Mouse (Mus musculus): ENCODE results near the gene Sptb. TPM values are rescaled to one million over a fixed set of nuclear protein-coding genes. Genes with fewer than 3 reads are reported as not detected.
A peak's percentile ranks its signal among the peaks of the same experiment; 100 is the strongest.

The Sptb gene
- polyA plus RNA-seq (2014; fragmentation: Nextera tagmentation; extraction: Ambion mirVana) = 12.1 and 12.7 TPM in 2 replicates

DNA sequence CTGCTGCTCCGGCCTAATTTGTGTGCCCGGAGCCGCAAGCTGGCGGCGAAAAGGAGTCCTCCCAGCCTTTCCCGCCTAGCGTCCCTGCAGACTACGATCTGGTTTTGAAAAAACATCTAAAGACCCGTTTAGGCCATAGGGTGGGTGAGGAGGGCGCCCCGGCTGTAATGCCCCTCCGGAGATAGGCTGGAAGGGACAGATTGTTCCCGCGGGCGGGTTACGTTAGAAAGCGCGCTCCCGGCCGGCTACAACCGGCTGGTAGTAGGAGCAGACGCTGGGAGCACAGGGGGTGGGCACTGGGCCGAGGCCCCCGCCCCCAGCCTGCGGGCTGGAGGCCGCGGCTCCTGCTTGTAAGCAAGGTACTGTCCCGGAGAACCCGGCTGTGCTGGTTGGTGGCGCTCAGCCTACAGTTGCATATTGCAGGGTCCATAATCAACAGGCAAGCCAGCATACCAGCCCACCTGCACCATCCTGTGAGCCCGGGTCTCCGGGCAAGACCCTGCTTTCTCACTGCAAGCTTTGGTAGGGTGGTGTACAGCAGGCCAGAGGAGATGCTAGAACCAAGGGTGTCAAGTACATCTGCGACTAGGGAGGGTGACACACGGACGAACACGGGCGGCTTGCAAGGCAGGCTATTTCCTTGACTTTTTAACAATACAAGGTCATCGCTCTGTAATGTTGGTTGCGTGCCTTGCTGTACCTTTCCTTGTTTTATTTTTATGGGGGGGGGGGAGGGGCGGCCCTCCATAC, at the start of gene Sptb:
Gene Sptb, minus strand, starts transcription at position 197 of the 750 bp plus-strand sequence.
- peaks cover 5% of the 10 kb centered on the region; the same call in 1 of the 2 replicates for H3K27me3 ChIP-seq (ENCODE audit: control insufficient read depth, insufficient read depth, low read length)

DNA sequence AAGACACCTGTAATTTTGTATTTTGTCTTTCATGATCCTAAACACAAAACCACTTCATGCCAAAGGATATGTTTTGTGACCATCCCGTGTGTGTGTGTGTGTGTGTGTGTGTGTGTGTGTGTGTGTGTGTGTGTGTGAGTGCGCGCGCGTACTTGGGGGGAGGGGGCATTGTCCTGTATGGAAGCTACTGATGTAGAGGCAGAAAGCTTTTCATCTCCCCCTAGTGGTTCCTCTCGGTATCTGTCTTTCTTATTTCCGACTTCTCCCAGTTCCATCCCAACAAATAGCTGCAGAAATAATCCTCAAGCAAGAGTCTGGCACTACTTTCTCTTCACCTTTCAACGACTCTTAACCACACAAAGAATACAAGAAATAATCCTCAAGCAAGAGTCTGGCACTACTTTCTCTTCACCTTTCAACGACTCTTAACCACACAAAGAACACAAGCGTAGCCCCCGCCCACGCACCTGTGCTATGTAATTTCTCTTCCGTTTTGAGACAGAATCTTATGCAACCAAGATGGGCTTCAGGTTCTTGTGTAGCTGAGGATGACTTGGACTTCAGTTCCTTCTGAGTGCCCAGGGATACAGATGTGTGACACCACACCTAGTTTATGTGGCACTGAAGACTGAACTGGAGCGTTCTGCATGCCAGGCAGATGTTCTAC, 42.4 kb upstream of the Sptb start:
- 0 out of 2 replicates have a peak, but pooled peaks have one; percentile 51 for ATAC-seq (ENCODE audit: low read depth)
- H3K4me3 ChIP-seq (ENCODE audit: low read depth, low read length) = no peak overlapping the region
- no peaks in the 10 kb centered on the region for H3K27me3 ChIP-seq (ENCODE audit: control insufficient read depth, insufficient read depth, low read length)
- 53% methylated on average over 11 of the region's 14 CpGs for WGBS
- no peak overlapping the region for H3K9ac ChIP-seq (replicated peaks; ENCODE audit: low read depth, low read length)
- H3K4me2 ChIP-seq (ENCODE audit: low read depth, low read length) = no peak overlapping the region
- no peaks in the 10 kb centered on the region for H3K9me3 ChIP-seq (ENCODE audit: control insufficient read depth, low read length)
- no peak overlapping the region for H3K27ac ChIP-seq (ENCODE audit: low read depth, low read length)
- no peaks in the 10 kb centered on the region for H3K4me1 ChIP-seq (ENCODE audit: control insufficient read depth, insufficient read depth, low read length)
- no peaks in the 10 kb centered on the region for H3K36me3 ChIP-seq (ENCODE audit: control insufficient read depth, insufficient read depth, low read length)

More for the DNA sequence above, at the start of gene Sptb:
- no peaks in the 10 kb centered on the region for H3K36me3 ChIP-seq (ENCODE audit: control insufficient read depth, insufficient read depth, low read length)
- peak within 1 kb of the TSS; percentile 39 for H3K27ac ChIP-seq (ENCODE audit: low read depth, low read length)
- H3K9ac ChIP-seq (replicated peaks; ENCODE audit: low read depth, low read length) = peak within 1 kb of the TSS; percentile 80
- peak within 1 kb of the TSS; percentile 99 for H3K4me2 ChIP-seq (ENCODE audit: low read depth, low read length)
- H3K9me3 ChIP-seq (ENCODE audit: control insufficient read depth, low read length) = no peaks in the 10 kb centered on the region
- under 1% methylated on average over 40 of the region's 40 CpGs for WGBS
- peak; percentile 84 for ATAC-seq (ENCODE audit: low read depth)
- H3K4me3 ChIP-seq (ENCODE audit: low read depth, low read length) = peak within 1 kb of the TSS; percentile 76
- H3K4me1 ChIP-seq (ENCODE audit: control insufficient read depth, insufficient read depth, low read length) = peaks cover 13% of the 10 kb centered on the region

DNA sequence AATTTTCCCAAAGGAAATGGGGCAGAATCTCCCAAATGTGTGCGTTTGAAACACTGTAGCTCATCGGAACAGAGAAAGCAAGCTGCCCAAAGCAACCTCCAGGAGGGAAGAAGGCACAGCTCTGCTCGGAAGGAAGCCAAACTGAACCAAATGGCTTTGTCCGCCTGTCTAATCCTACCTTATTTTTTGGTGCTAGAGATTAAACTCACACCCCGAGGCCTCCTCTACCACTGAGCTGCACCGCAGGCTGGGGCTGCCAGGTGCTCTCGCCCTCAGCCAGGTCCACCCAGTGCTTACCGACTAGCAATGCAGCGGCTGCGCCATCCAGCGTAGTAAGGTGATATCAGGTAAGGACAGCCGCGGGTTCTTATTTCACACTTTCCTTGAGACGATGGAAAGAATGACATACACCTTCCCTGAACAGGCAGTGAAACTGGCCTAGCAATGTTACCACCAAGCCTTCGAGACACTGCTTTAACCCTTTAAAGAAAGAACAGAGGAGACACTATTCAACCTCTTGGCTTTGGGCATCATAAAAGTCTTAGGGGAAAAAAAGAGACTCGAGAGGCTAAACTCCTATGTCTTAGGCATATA, 40.6 kb upstream of the Sptb start:
- ATAC-seq (ENCODE audit: low read depth) = no peak
- 74% methylated on average over 16 of the region's 16 CpGs for WGBS
- H3K36me3 ChIP-seq (ENCODE audit: control insufficient read depth, insufficient read depth, low read length) = no peaks in the 10 kb centered on the region

DNA sequence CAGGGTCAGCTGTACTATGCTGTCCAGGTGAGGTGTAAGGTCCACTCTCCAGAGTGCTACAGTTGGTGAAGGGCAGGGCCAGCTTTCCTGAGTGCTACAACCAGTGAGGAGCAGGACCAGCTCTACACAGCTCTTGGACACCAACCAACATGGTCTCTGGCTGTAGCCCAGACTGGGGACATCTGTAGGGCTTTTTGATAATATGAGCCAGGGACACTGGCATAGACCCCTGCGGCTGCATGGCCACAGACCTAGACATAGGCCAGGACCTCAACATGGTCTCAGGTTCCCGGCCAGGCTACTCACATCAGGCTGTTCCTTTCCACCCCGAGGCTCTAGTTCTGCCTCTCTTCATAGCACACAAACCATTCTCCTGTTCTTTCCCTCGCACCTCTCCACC, 17.6 kb upstream of the Sptb start:
- 87% methylated on average over 4 of the region's 4 CpGs for WGBS
- Histone ChIP-seq H3K36me3 (ENCODE audit: control insufficient read depth, insufficient read depth, low read length) (no peaks in the 10 kb centered on the region), H3K9me3 (ENCODE audit: control insufficient read depth, low read length) (no peaks in the 10 kb centered on the region), H3K4me2 (ENCODE audit: low read depth, low read length) (no peak overlapping the region), H3K27ac (ENCODE audit: low read depth, low read length) (no peak overlapping the region), H3K4me3 (ENCODE audit: low read depth, low read length) (no peak overlapping the region), H3K27me3 (ENCODE audit: control insufficient read depth, insufficient read depth, low read length) (no peaks in the 10 kb centered on the region), H3K4me1 (ENCODE audit: control insufficient read depth, insufficient read depth, low read length) (no peaks in the 10 kb centered on the region), H3K9ac (replicated peaks; ENCODE audit: low read depth, low read length) (no peak overlapping the region)
- ATAC-seq (ENCODE audit: low read depth) = no peak

More for the DNA sequence above, 40.6 kb upstream of the Sptb start:
- Histone ChIP-seq H3K4me3 (ENCODE audit: low read depth, low read length) (no peak overlapping the region), H3K9me3 (ENCODE audit: control insufficient read depth, low read length) (no peaks in the 10 kb centered on the region), H3K27ac (ENCODE audit: low read depth, low read length) (no peak overlapping the region), H3K4me1 (ENCODE audit: control insufficient read depth, insufficient read depth, low read length) (no peaks in the 10 kb centered on the region), H3K9ac (replicated peaks; ENCODE audit: low read depth, low read length) (no peak overlapping the region), H3K4me2 (ENCODE audit: low read depth, low read length) (no peak overlapping the region), H3K27me3 (ENCODE audit: control insufficient read depth, insufficient read depth, low read length) (no peaks in the 10 kb centered on the region)

GRCm38 (mm10) chr12:76722026-76722425, 11.7 kb upstream of the Sptb start:
- ATAC-seq (ENCODE audit: low read depth) = no peak
- H3K4me1 ChIP-seq (ENCODE audit: control insufficient read depth, insufficient read depth, low read length) = no peaks in the 10 kb centered on the region
- H3K4me2 ChIP-seq (ENCODE audit: low read depth, low read length) = no peak overlapping the region
- H3K27ac ChIP-seq (ENCODE audit: low read depth, low read length) = no peak overlapping the region
- no peaks in the 10 kb centered on the region for H3K27me3 ChIP-seq (ENCODE audit: control insufficient read depth, insufficient read depth, low read length)
- no peak overlapping the region for H3K9ac ChIP-seq (replicated peaks; ENCODE audit: low read depth, low read length)
- no peaks in the 10 kb centered on the region for H3K9me3 ChIP-seq (ENCODE audit: control insufficient read depth, low read length)
- 79% methylated on average over 3 of the region's 3 CpGs for WGBS
- H3K36me3 ChIP-seq (ENCODE audit: control insufficient read depth, insufficient read depth, low read length) = no peaks in the 10 kb centered on the region
- no peak overlapping the region for H3K4me3 ChIP-seq (ENCODE audit: low read depth, low read length)

DNA sequence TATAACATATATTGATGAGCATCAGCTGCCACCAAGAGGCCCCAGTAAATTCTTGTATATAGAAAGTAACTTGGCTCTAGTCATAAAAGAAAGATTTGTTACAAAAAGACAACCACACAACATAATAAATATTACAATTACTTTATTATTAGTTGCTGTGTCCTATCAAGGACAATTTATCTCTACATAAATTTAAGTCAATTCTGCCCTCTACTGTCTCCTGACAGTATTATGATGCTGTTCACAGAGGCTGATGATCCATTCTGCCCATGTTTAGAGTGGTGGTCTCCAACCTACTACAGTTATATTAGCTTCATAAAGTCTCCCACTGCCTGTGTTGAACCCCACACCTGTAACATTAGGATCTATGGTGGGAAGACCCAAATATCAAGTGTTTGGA, 10.2 kb upstream of the Sptb start:
- H3K9ac ChIP-seq (replicated peaks; ENCODE audit: low read depth, low read length) = no peak overlapping the region
- no peaks in the 10 kb centered on the region for H3K27me3 ChIP-seq (ENCODE audit: control insufficient read depth, insufficient read depth, low read length)
- no peak overlapping the region for H3K27ac ChIP-seq (ENCODE audit: low read depth, low read length)
- no peaks in the 10 kb centered on the region for H3K4me1 ChIP-seq (ENCODE audit: control insufficient read depth, insufficient read depth, low read length)
- H3K4me3 ChIP-seq (ENCODE audit: low read depth, low read length) = no peak overlapping the region
- ATAC-seq (ENCODE audit: low read depth) = no peak
- H3K9me3 ChIP-seq (ENCODE audit: control insufficient read depth, low read length) = no peaks in the 10 kb centered on the region
- no peaks in the 10 kb centered on the region for H3K36me3 ChIP-seq (ENCODE audit: control insufficient read depth, insufficient read depth, low read length)
- H3K4me2 ChIP-seq (ENCODE audit: low read depth, low read length) = no peak overlapping the region

DNA sequence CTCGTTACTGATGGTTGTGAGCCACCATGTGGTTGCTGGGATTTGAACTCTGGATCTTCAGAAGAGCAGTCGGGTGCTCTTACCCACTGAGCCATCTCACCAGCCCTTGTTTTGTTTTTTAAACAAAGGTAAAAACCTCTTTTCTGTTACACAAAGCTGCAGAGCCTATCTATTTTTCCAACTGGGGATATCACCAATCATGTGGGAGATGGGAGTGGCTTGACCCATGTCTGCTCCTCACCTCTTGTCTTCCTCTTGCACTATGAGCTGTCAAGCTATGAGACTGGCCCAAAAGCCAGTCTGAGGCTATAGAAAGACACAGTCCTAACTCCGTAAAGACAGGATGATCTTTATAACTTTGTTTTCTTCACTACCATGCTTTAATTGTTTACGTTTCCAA, 8.0 kb upstream of the Sptb start:
- WGBS = 82% methylated on average over 4 of the region's 4 CpGs
- H3K4me3 ChIP-seq (ENCODE audit: low read depth, low read length) = no peak overlapping the region
- H3K36me3 ChIP-seq (ENCODE audit: control insufficient read depth, insufficient read depth, low read length) = no peaks in the 10 kb centered on the region
- H3K27ac ChIP-seq (ENCODE audit: low read depth, low read length) = no peak overlapping the region
- ATAC-seq (ENCODE audit: low read depth) = no peak
- no peak overlapping the region for H3K9ac ChIP-seq (replicated peaks; ENCODE audit: low read depth, low read length)
- no peak overlapping the region for H3K4me2 ChIP-seq (ENCODE audit: low read depth, low read length)
- no peaks in the 10 kb centered on the region for H3K27me3 ChIP-seq (ENCODE audit: control insufficient read depth, insufficient read depth, low read length)
- H3K4me1 ChIP-seq (ENCODE audit: control insufficient read depth, insufficient read depth, low read length) = no peaks in the 10 kb centered on the region
- H3K9me3 ChIP-seq (ENCODE audit: control insufficient read depth, low read length) = no peaks in the 10 kb centered on the region

DNA sequence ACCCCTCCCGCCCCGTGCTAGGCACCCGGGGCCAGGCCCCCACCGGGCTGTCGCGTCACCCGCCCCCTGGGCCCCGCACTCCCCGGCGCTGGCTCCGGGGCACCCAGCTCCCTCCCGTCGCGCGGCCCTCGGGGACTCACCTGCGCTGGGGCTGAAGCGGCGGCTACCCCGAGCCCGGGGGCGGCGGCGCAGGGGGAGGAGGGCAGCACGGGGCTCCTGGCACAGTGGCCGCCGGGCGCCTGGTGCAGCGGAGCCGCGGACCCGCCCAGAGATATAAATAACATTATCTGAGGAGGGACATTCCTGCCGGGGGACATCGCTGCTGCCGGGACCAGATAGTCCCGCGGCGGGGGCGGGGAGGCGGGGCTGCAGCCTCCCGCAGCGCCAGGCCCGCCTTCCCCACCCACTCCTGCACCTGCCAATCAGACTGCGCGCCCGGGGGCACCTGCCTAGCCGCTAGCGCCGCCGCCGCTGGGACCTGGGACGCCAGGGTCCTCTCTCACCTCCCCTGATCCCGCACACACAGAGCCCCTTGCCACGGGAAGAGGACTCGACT, 474 bp downstream of the Sptb start:
- H3K9me3 ChIP-seq (ENCODE audit: control insufficient read depth, low read length) = no peaks in the 10 kb centered on the region
- peak overlapping the region; percentile 99 for H3K4me2 ChIP-seq (ENCODE audit: low read depth, low read length)

More for the DNA sequence above, 474 bp downstream of the Sptb start:
- ATAC-seq (ENCODE audit: low read depth) = peak; percentile 84
- Histone ChIP-seq H3K27ac (ENCODE audit: low read depth, low read length) (peak overlapping the region; percentile 39), H3K4me3 (ENCODE audit: low read depth, low read length) (peak overlapping the region; percentile 76), H3K4me1 (ENCODE audit: control insufficient read depth, insufficient read depth, low read length) (peaks cover 14% of the 10 kb centered on the region), H3K9ac (replicated peaks; ENCODE audit: low read depth, low read length) (peak overlapping the region; percentile 80), H3K36me3 (ENCODE audit: control insufficient read depth, insufficient read depth, low read length) (no peaks in the 10 kb centered on the region), H3K27me3 (ENCODE audit: control insufficient read depth, insufficient read depth, low read length) (peaks cover 5% of the 10 kb centered on the region; the same call in 1 of the 2 replicates)
- under 1% methylated on average over 52 of the region's 55 CpGs for WGBS

Data from neural tube, embryonic 14.5 days (tissue).